Mouse (Mus musculus) neural tube, embryonic 12.5 days (tissue): Measurements from ENCODE around the gene Il12rb2. TPM values are rescaled to one million over a fixed set of nuclear protein-coding genes. Genes with fewer than 3 reads are reported as not detected.

Experiments used
- ATAC-seq: fragments of 200-750 bp; cut with Nextera tagmentation; 2 replicates; pipeline ENCODE4 v1.8.0; 2017; ENCODE audit warnings: low read depth, mild to moderate bottlenecking, moderate TSS enrichment, moderate library complexity; ENCODE audit not compliant: low FRiP score
- H3K27ac ChIP-seq: fragments of 300-500 bp; sonication (generic); 2 replicates; pipeline ENCODE4 v1.5.1; 2016
- H3K27me3 ChIP-seq: fragments of 300-500 bp; sonication (generic); replicated peaks from 2 replicates; pipeline ENCODE4 v1.6.1; 2016; ENCODE audit warnings: mild to moderate bottlenecking
- H3K36me3 ChIP-seq: fragments of 300-500 bp; sonication (generic); 2 replicates; pipeline ENCODE4 v1.6.1; 2016; ENCODE audit warnings: mild to moderate bottlenecking
- H3K4me1 ChIP-seq: fragments of 300-500 bp; sonication (generic); 2 replicates; pipeline ENCODE4 v1.6.1; 2016
- H3K4me2 ChIP-seq: fragments of 300-500 bp; sonication (generic); replicated peaks from 2 replicates; pipeline ENCODE4 v1.6.1; 2016; ENCODE audit warnings: mild to moderate bottlenecking
- H3K4me3 ChIP-seq: fragments of 300-500 bp; sonication (generic); 2 replicates; pipeline ENCODE4 v1.5.1; 2016
- H3K9ac ChIP-seq: fragments of 300-500 bp; sonication (generic); 2 replicates; pipeline ENCODE4 v1.6.1; 2016; ENCODE audit warnings: mild to moderate bottlenecking
- H3K9me3 ChIP-seq: fragments of 300-500 bp; sonication (generic); 2 replicates; pipeline ENCODE4 v1.6.1; 2016; ENCODE audit warnings: mild to moderate bottlenecking
- WGBS: fragments of 180-500 bp; shearing (Covaris S2); methylation state at CpG from one replicate; pipeline ENCODE4 v1.1.7; 2016; 5-methylcytosine and 5-hydroxymethylcytosine counted together
- polyA plus RNA-seq: library from polyadenylated mRNA; unstranded; fragments of >200 nt; fragmentation: Nextera tagmentation; extraction: Ambion mirVana; gene quantifications from 2 replicates; pipeline ENCODE4 v1.2.1, GENCODE M21; 2016

Il12rb2 gene
- polyA plus RNA-seq, 1 experiment from 2014 or later: 0.10 TPM

GRCm38 (mm10) chr6:67317827-67318338 lies 58.1 kb downstream of the Il12rb2 start:
- 82% methylated on average over 8 of the region's 8 CpGs for WGBS
- no peak overlapping the region for H3K4me2 ChIP-seq

DNA sequence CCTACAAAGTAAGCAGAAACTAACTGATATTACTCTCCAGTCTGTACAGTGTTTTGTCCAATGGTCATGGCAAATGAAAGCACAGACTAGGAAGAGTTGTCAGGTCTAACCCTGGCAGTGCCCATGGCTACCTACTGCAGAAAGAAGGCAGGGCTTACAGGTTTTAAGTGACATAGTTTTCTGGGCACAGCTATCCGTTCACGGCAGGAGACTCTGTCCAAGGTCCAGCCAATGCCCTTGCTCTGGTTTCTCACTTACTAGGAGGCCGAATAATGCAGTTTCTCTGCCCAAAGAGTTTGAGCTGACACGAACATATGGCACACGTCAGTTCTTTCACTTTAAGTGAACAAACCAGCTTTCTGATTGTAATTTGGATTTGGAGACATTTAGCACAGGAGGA lies 58.9 kb downstream of the Il12rb2 start:
- no peak overlapping the region for H3K9ac ChIP-seq
- H3K9me3 ChIP-seq: no peaks in the 10 kb centered on the region
- no peaks in the 10 kb centered on the region for H3K36me3 ChIP-seq
- no peaks in the 10 kb centered on the region for H3K27me3 ChIP-seq
- no peak overlapping the region for H3K27ac ChIP-seq
- WGBS: 82% methylated on average over 5 of the region's 5 CpGs
- ATAC-seq: no peak
- H3K4me1 ChIP-seq: no peaks in the 10 kb centered on the region
- no peak overlapping the region for H3K4me3 ChIP-seq
- no peak overlapping the region for H3K4me2 ChIP-seq

More at GRCm38 (mm10) chr6:67317827-67318338, 58.1 kb downstream of the Il12rb2 start:
- H3K27me3 ChIP-seq: no peaks in the 10 kb centered on the region
- no peak for ATAC-seq
- H3K9ac ChIP-seq: no peak overlapping the region
- no peak overlapping the region for H3K27ac ChIP-seq
- H3K36me3 ChIP-seq: no peaks in the 10 kb centered on the region
- H3K4me1 ChIP-seq: no peaks in the 10 kb centered on the region
- H3K9me3 ChIP-seq: no peaks in the 10 kb centered on the region
- H3K4me3 ChIP-seq: no peak overlapping the region

DNA sequence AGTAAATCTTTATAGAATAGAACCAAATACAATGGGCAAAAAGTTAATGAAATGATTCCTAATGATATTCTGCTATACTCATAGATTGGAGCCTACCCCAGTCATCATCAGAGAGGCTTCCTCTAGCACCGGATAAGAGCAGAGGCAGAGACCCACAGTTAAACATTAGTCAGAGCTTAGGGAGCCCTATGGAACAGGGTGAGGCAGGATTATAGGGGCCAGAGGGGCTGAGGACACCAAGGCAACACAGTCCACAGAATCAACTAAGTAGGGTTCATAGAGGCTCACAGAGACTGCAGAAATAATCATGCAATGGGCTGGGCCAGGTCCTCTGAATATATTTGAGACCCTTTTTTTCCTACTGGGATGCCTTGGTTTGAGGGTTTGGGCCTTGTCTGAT lies 61.3 kb downstream of the Il12rb2 start:
- ATAC-seq: no peak
- Histone ChIP-seq H3K4me3 (no peak overlapping the region), H3K27ac (no peak overlapping the region), H3K27me3 (no peaks in the 10 kb centered on the region), H3K4me2 (no peak overlapping the region), H3K36me3 (no peaks in the 10 kb centered on the region), H3K4me1 (no peaks in the 10 kb centered on the region), H3K9ac (no peak overlapping the region), H3K9me3 (no peaks in the 10 kb centered on the region)
- WGBS: 73% methylated on average over 1 of the region's 1 CpGs

- Histone ChIP-seq H3K36me3 (no peaks in the 10 kb centered on the region), H3K4me3 (no peak overlapping the region), H3K9ac (no peak overlapping the region), H3K27me3 (no peaks in the 10 kb centered on the region), H3K27ac (no peak overlapping the region), H3K9me3 (no peaks in the 10 kb centered on the region), H3K4me2 (no peak overlapping the region), H3K4me1 (no peaks in the 10 kb centered on the region)
- no peak for ATAC-seq
- 82% methylated on average over 3 of the region's 3 CpGs for WGBS
Measured at GRCm38 (mm10) chr6:67309752-67310151, 66.2 kb downstream of the Il12rb2 start.

GRCm38 (mm10) chr6:67308994-67309393 lies 67.0 kb downstream of the Il12rb2 start:
- WGBS: 88% methylated on average over 3 of the region's 3 CpGs
- Histone ChIP-seq H3K9me3 (no peaks in the 10 kb centered on the region), H3K4me2 (no peak overlapping the region), H3K9ac (no peak overlapping the region), H3K4me1 (no peaks in the 10 kb centered on the region), H3K36me3 (no peaks in the 10 kb centered on the region), H3K4me3 (no peak overlapping the region), H3K27ac (no peak overlapping the region), H3K27me3 (no peaks in the 10 kb centered on the region)
- no peak for ATAC-seq

DNA sequence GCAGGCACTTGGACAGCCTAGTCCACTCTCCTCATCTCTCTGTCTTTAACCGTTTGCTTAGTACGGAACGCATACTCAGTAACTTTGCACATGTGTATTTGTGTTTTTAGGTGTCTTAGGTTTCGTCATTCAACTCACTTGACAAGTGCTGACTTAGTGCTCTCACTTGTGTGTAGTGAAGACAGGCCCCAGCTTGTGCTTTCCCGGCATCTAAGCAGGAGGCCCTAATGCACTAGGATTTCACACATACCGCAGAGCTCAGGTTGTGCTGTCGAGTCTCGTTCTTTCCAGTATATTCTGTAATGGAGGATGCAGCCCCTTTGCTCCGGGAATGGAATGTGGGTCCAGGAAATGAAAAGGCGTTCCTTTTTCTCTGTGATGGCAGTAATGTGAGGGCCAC lies 72.8 kb downstream of the Il12rb2 start:
- H3K27ac ChIP-seq: no peak overlapping the region
- no peaks in the 10 kb centered on the region for H3K27me3 ChIP-seq
- WGBS: 92% methylated on average over 10 of the region's 10 CpGs
- ATAC-seq: no peak
- H3K4me3 ChIP-seq: no peak overlapping the region
- no peak overlapping the region for H3K9ac ChIP-seq
- no peak overlapping the region for H3K4me2 ChIP-seq
- no peaks in the 10 kb centered on the region for H3K4me1 ChIP-seq
- H3K36me3 ChIP-seq: no peaks in the 10 kb centered on the region
- no peaks in the 10 kb centered on the region for H3K9me3 ChIP-seq

GRCm38 (mm10) chr6:67302471-67302870 lies 73.5 kb downstream of the Il12rb2 start:
- Histone ChIP-seq H3K4me3 (no peak overlapping the region), H3K4me1 (no peaks in the 10 kb centered on the region), H3K9me3 (no peaks in the 10 kb centered on the region), H3K4me2 (no peak overlapping the region), H3K27ac (no peak overlapping the region), H3K9ac (no peak overlapping the region), H3K27me3 (no peaks in the 10 kb centered on the region), H3K36me3 (no peaks in the 10 kb centered on the region)
- 89% methylated on average over 4 of the region's 4 CpGs for WGBS
- no peak for ATAC-seq

DNA sequence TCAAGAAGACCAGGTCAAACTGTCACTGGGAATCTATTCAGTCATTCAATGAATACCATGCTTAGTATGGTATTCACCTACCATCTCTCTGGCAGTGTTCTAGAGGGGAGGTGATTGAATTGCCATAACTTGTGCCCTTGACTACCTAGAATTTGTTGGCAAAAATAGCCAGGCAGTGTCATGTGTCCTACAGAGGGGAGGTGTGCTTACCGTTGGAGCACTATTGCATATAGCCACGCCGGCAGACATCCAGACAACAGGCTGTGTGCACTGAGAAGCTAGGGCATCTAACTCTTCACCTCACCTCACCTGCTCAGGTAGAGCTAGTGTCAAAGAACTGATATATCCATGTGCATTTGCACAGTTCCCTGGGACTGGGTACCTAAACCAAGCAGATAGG lies 74.8 kb downstream of the Il12rb2 start:
- Histone ChIP-seq H3K4me3 (no peak overlapping the region), H3K27me3 (no peaks in the 10 kb centered on the region), H3K9ac (no peak overlapping the region), H3K4me2 (no peak overlapping the region), H3K4me1 (no peaks in the 10 kb centered on the region), H3K9me3 (no peaks in the 10 kb centered on the region), H3K36me3 (no peaks in the 10 kb centered on the region), H3K27ac (no peak overlapping the region)
- ATAC-seq: no peak
- 94% methylated on average over 3 of the region's 3 CpGs for WGBS

- Histone ChIP-seq H3K4me3 (no peak overlapping the region), H3K27ac (no peak overlapping the region), H3K4me1 (no peaks in the 10 kb centered on the region), H3K9ac (no peak overlapping the region), H3K27me3 (no peaks in the 10 kb centered on the region), H3K36me3 (no peaks in the 10 kb centered on the region), H3K4me2 (no peak overlapping the region), H3K9me3 (no peaks in the 10 kb centered on the region)
- 59% methylated on average over 6 of the region's 6 CpGs for WGBS
- ATAC-seq: no peak
Measured at GRCm38 (mm10) chr6:67300710-67301163, 75.3 kb downstream of the Il12rb2 start.

GRCm38 (mm10) chr6:67300300-67300699 lies 75.7 kb downstream of the Il12rb2 start:
- H3K4me3 ChIP-seq: no peak overlapping the region
- H3K9me3 ChIP-seq: no peaks in the 10 kb centered on the region
- H3K9ac ChIP-seq: no peak overlapping the region
- H3K4me1 ChIP-seq: no peaks in the 10 kb centered on the region
- no peaks in the 10 kb centered on the region for H3K36me3 ChIP-seq
- H3K27ac ChIP-seq: no peak overlapping the region
- no peak for ATAC-seq
- H3K4me2 ChIP-seq: no peak overlapping the region
- WGBS: 76% methylated on average over 4 of the region's 4 CpGs
- no peaks in the 10 kb centered on the region for H3K27me3 ChIP-seq

DNA sequence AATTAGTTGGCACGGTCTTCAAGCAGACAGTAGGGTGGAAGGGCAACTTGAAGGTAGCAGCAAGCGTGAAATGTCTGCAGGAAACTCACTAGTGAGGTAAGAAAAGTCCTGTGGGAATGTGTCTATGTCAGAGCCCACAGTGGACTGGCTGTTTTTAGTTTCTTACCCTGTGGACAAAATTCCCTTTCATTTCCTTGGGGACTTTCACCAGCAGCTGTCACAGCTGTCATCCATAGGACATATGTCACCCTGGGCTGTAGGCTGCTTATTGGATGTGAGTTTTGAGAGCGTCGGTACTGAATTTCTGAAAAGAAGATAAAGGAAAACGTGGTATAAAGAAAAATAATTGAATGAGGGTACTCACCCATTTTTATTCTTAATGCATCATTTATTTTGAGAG lies 77.2 kb downstream of the Il12rb2 start:
- Histone ChIP-seq H3K4me3 (no peak overlapping the region), H3K27me3 (no peaks in the 10 kb centered on the region), H3K4me2 (no peak overlapping the region), H3K9ac (no peak overlapping the region), H3K36me3 (no peaks in the 10 kb centered on the region), H3K4me1 (no peaks in the 10 kb centered on the region), H3K27ac (no peak overlapping the region), H3K9me3 (no peaks in the 10 kb centered on the region)
- 71% methylated on average over 5 of the region's 5 CpGs for WGBS
- ATAC-seq: no peak

DNA sequence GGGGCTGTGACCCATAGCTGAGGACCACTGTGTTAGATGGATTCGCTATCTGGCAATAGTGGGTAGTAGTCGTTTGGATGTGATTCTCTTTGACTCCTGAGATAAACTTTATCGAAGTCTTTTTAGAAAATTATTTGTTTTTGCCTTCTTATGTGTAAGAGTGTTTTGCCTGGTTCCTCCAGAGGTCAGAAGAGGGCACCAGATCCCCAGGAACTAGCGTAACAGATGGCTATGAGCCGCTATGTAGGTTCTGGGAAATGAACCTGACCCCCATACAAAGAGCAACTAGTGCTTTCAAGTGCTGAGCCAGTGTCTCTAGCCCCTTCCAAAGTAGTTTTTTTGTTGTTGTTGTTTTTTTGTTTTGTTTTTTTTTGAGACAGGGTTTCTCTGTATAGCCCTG lies 79.9 kb downstream of the Il12rb2 start:
- Histone ChIP-seq H3K4me1 (no peaks in the 10 kb centered on the region), H3K9ac (no peak overlapping the region), H3K27me3 (no peaks in the 10 kb centered on the region), H3K9me3 (no peaks in the 10 kb centered on the region), H3K27ac (no peak overlapping the region), H3K36me3 (no peaks in the 10 kb centered on the region), H3K4me2 (no peak overlapping the region), H3K4me3 (no peak overlapping the region)
- no peak for ATAC-seq
- WGBS: 67% methylated on average over 5 of the region's 5 CpGs

- Histone ChIP-seq H3K27ac (no peak overlapping the region), H3K4me2 (no peak overlapping the region), H3K4me1 (no peaks in the 10 kb centered on the region), H3K9ac (no peak overlapping the region), H3K36me3 (no peaks in the 10 kb centered on the region; the same call in 1 of the 2 replicates), H3K4me3 (no peak overlapping the region), H3K27me3 (no peaks in the 10 kb centered on the region), H3K9me3 (no peaks in the 10 kb centered on the region)
- WGBS: 87% methylated on average over 5 of the region's 5 CpGs
- no peak for ATAC-seq
Measured at GRCm38 (mm10) chr6:67292042-67292623, 83.9 kb downstream of the Il12rb2 start.
